Mouse (Mus musculus) liver, embryonic 13.5 days (tissue): ENCODE measurements at regions not wholly inside any gene's neighbourhood (a gene's known extent, or its start where the extent isn't known, plus 50 kb on each side); places are given as distances from the start of the nearest gene placed in this dataset.
A peak's percentile ranks its signal among the peaks of the same experiment; 100 is the strongest.

ENCODE experiments used
- ATAC-seq: fragments of 200-750 bp; cut with Nextera tagmentation; 2 replicates; pipeline ENCODE4 v1.8.0; 2017; ENCODE audit warnings: low read depth, mild to moderate bottlenecking, moderate number of reproducible peaks, moderate library complexity
- DNase-seq: peaks from one replicate; pipeline ENCODE4 v3.0.0; 2022
- H3K27ac ChIP-seq: fragments of 300-500 bp; sonication (generic); 2 replicates; pipeline ENCODE4 v1.5.1; 2015; ENCODE audit warnings: moderate library complexity, mild to moderate bottlenecking, inconsistent platforms
- H3K27me3 ChIP-seq: fragments of 300-500 bp; sonication (generic); 2 replicates; pipeline ENCODE4 v1.6.1; 2015; ENCODE audit warnings: mild to moderate bottlenecking, inconsistent platforms
- H3K36me3 ChIP-seq: fragments of 300-500 bp; sonication (generic); 2 replicates; pipeline ENCODE4 v1.6.1; 2015; ENCODE audit warnings: mild to moderate bottlenecking, inconsistent platforms
- H3K4me1 ChIP-seq: fragments of 300-500 bp; sonication (generic); replicated peaks from 2 replicates; pipeline ENCODE4 v1.6.1; 2015; ENCODE audit warnings: inconsistent platforms
- H3K4me2 ChIP-seq: fragments of 300-500 bp; sonication (generic); 2 replicates; pipeline ENCODE4 v1.6.1; 2015; ENCODE audit warnings: inconsistent platforms, mild to moderate bottlenecking, moderate library complexity
- H3K4me3 ChIP-seq: fragments of 300-500 bp; sonication (generic); replicated peaks from 2 replicates; pipeline ENCODE4 v1.5.1; 2015; ENCODE audit warnings: mild to moderate bottlenecking, inconsistent platforms
- H3K9ac ChIP-seq: fragments of 300-500 bp; sonication (generic); 2 replicates; pipeline ENCODE4 v1.6.1; 2015; ENCODE audit warnings: mild to moderate bottlenecking, inconsistent platforms
- H3K9me3 ChIP-seq: fragments of 300-500 bp; sonication (generic); replicated peaks from 2 replicates; pipeline ENCODE4 v1.6.1; 2016; ENCODE audit warnings: inconsistent platforms
- WGBS: fragments of 180-500 bp; shearing (Covaris S2); methylation state at CpG from one replicate; pipeline ENCODE4 v1.1.7; 2015; ENCODE audit not compliant: insufficient replicate concordance; 5-methylcytosine and 5-hydroxymethylcytosine counted together

DNA sequence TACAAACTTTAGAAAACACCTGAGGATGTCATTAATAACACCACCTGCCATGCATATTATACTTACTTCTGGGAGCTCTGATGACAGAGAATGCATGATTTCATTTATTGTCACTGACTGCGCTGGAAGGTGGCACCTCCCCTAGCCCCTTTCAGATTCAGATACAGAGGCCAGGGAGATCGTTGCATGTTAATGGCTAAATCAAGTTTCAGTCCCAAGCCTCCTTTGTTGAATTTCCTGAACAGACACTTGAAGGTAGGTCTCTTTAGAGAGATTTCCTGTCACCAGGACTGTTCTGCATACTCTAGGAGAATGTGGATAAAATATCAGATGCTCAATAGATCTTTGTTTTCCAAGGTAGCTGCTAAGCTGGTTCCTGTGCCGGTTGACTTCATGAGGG lies 143.5 kb upstream of the Podxl start:
- H3K4me1 ChIP-seq, result no peaks in the 10 kb centered on the region
- WGBS, result 57% methylated on average over 3 of the region's 3 CpGs
- DNase-seq (no peak), ATAC-seq (no peak)
- no peak overlapping the region for H3K27ac ChIP-seq
- no peak overlapping the region for H3K4me3 ChIP-seq
- H3K4me2 ChIP-seq, result no peak overlapping the region
- H3K9ac ChIP-seq, result no peak overlapping the region
- no peaks in the 10 kb centered on the region for H3K36me3 ChIP-seq
- H3K27me3 ChIP-seq, result no peaks in the 10 kb centered on the region
- no peaks in the 10 kb centered on the region for H3K9me3 ChIP-seq

DNA sequence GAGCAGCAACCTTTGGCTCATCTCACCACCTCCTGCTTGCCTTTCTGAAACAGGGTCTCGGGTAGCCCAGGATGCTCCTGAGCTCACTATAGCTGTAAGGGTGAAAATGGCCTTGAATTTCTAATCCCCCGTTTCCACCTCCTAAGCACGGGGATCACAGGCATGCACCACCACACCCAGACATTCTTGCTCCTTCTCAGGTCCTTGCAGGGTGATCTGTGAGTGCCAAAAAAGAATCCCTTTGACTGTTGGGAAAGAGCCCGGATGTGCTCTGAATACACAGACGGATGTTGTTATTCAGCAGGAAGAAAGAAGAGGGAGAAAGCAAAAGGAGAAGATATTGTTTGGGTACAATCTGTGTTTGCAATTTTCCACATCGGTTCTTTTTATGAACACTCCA lies 140.4 kb upstream of the Podxl start:
- H3K4me1 ChIP-seq, result no peaks in the 10 kb centered on the region
- no peak overlapping the region for H3K27ac ChIP-seq
- WGBS, result 57% methylated on average over 6 of the region's 6 CpGs
- H3K4me3 ChIP-seq, result no peak overlapping the region
- no peak overlapping the region for H3K9ac ChIP-seq
- ATAC-seq (no peak), DNase-seq (no peak)
- H3K27me3 ChIP-seq, result no peaks in the 10 kb centered on the region
- H3K9me3 ChIP-seq, result no peaks in the 10 kb centered on the region
- H3K36me3 ChIP-seq, result no peaks in the 10 kb centered on the region
- no peak overlapping the region for H3K4me2 ChIP-seq

DNA sequence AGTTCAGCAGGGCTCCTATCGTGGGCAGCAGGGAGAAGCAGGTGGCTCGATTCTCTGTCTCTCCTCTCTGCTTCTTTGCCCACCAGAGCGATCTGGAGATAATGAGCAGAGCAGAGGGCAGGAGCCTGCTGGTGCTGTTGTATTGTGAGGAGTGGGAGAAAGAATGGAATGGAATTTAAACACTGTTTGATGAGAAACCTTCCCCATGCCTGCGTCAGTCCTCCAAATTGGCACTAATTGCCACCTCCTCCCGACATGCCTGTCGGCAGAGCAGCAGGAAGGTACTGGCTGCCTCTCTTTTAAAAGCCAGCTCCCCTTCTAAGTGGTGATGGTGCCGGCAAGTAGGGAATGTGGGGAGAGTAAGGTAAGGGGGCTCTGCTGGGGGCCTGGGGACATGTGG lies 139.2 kb upstream of the Podxl start:
- WGBS, result 40% methylated on average over 7 of the region's 7 CpGs
- H3K4me2 ChIP-seq, result no peak overlapping the region
- no peak overlapping the region for H3K27ac ChIP-seq
- H3K27me3 ChIP-seq, result no peaks in the 10 kb centered on the region
- no peaks in the 10 kb centered on the region for H3K4me1 ChIP-seq
- DNase-seq (no peak), ATAC-seq (no peak)
- no peaks in the 10 kb centered on the region for H3K36me3 ChIP-seq
- H3K4me3 ChIP-seq, result no peak overlapping the region
- no peak overlapping the region for H3K9ac ChIP-seq
- no peaks in the 10 kb centered on the region for H3K9me3 ChIP-seq

DNA sequence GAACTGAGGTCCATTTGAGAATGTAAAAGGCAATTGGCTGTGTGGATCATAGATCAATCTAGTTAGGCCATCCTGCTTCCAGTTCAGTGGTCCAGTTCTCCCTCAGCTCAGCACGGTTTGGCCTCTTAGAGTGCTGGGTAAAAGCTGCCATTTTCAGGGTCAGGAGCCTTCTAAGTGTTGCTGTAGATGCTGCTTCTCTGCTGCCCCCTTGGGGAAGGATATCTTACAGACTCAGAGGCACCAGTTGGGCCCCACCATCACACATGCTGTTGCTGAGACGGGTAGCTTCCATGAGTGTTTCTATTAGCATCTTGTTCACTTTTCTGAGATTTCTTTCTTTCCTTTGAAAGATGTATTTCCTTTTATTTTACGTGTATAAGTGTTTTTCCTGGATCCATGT lies 132.1 kb upstream of the Podxl start:
- Histone ChIP-seq H3K36me3 (no peaks in the 10 kb centered on the region), H3K27me3 (no peaks in the 10 kb centered on the region), H3K4me3 (no peak overlapping the region), H3K9me3 (no peaks in the 10 kb centered on the region), H3K9ac (no peak overlapping the region), H3K4me1 (no peaks in the 10 kb centered on the region), H3K4me2 (no peak overlapping the region), H3K27ac (no peak overlapping the region)
- 43% methylated on average over 3 of the region's 3 CpGs for WGBS
- ATAC-seq, result no peak
- DNase-seq, result no peak

DNA sequence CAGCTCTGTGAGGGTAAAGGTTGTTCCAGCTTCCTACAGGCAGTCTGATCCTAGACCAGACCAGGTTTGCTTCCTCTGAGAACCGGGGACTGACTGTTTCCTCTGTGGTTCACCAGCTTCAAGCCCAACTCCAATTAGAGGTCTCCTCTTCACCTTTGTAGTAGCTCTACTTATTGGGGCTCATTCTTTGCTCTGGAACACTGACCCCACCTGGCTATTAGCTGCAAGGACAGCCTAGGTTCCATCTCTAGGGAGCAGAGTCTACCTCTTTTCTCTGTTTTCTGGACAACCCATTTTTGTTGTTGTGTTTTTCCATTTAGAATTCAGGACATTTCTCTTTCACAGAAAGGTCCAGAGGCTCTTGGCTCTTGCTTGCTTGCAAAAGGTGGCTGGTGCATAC lies 129.3 kb upstream of the Podxl start:
- no peaks in the 10 kb centered on the region for H3K9me3 ChIP-seq
- DNase-seq, result no peak
- WGBS, result 24% methylated on average over 1 of the region's 1 CpGs
- no peak overlapping the region for H3K4me2 ChIP-seq
- no peak for ATAC-seq
- H3K4me3 ChIP-seq, result no peak overlapping the region
- no peak overlapping the region for H3K27ac ChIP-seq
- no peak overlapping the region for H3K9ac ChIP-seq
- H3K4me1 ChIP-seq, result no peaks in the 10 kb centered on the region
- H3K27me3 ChIP-seq, result no peaks in the 10 kb centered on the region
- no peaks in the 10 kb centered on the region for H3K36me3 ChIP-seq

DNA sequence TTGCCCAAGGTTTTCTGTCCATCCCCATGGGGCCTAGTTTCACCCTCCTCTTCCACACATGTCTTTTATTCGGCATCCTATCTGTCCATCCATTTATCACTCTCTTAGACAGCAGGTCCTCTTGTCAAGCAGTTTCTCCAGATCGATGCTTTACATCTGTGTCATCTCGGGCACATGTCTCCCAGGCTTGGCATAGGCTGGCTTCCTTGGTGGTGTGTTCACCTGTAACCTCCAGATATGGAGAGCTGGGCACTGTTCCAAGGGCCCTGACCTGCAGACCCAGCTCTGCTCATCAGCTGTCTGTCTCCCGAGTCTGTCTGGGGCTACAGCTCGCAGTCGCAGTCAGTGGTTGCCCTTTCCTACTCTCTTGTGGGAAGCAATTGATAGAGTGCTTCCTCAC lies 128.2 kb upstream of the Podxl start:
- Histone ChIP-seq H3K27me3 (no peaks in the 10 kb centered on the region), H3K4me2 (no peak overlapping the region), H3K9me3 (no peaks in the 10 kb centered on the region), H3K4me1 (no peaks in the 10 kb centered on the region), H3K27ac (no peak overlapping the region), H3K9ac (no peak overlapping the region), H3K36me3 (no peaks in the 10 kb centered on the region), H3K4me3 (no peak overlapping the region)
- WGBS, result 59% methylated on average over 6 of the region's 6 CpGs
- ATAC-seq (no peak), DNase-seq (no peak)

DNA sequence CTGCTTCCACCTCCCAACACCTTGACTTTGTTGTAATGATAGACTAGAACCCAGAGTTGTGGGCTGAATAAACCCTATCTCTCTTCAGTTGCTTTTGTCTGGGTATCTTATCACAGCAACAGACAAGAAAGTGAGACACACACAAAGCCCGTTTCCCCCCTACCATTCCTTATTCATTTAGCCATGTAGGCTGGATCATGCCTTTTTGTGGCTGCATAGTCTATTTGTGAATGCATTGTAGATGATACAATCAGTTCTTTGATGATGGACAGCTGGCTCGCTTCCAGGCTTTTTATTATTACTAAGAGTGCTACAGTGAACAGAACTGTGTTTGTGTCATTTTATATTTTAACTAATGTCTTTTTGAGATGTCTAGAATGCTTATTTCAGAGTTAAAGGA lies 116.3 kb upstream of the Podxl start:
- H3K36me3 ChIP-seq, result no peaks in the 10 kb centered on the region
- H3K4me2 ChIP-seq, result no peak overlapping the region
- no peaks in the 10 kb centered on the region for H3K9me3 ChIP-seq
- 39% methylated on average over 2 of the region's 2 CpGs for WGBS
- no peaks in the 10 kb centered on the region for H3K27me3 ChIP-seq
- DNase-seq, result no peak
- no peak for ATAC-seq
- no peaks in the 10 kb centered on the region for H3K4me1 ChIP-seq
- no peak overlapping the region for H3K4me3 ChIP-seq
- no peak overlapping the region for H3K9ac ChIP-seq
- no peak overlapping the region for H3K27ac ChIP-seq

DNA sequence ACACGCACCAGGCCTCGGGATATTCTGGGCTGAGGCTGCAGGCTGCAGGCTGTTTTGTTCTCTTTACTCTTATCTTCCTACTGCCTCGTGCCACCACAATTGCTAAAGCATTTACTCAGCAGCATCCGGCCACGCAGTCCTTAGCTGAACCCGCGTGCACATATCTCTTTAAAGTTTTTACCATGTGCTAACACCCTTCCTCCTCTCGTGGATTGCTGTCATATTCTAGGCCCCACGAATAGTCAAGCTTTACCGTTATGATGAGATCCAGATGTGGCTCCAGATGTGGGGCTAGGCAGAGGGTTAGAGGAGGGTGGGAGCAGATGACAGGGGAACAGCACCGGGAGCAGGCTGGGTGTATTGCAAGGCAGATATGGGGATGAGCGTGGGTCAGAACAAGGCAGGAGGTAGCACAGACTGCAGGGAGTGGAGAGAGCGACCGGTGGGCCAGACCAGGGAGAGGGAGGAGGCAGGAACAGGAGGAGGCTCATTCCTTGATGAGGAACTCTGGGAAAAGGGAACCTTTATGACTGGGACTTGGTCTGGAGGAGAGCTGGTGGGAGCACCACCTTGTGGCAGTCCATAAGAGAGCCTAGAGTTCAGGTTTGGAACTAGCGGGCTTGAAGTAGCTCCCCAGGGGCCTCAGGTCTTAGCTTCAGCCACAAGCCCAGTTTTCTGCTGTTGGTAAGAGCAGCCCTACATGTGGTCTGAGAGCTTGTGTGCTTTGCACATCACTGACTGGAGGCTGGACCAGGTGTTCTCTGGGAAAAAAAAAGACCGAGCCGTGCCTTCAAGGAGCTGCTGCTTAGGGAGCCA lies 102.1 kb upstream of the Podxl start:
- Histone ChIP-seq H3K4me3 (no peak overlapping the region), H3K27ac (no peak overlapping the region), H3K36me3 (no peaks in the 10 kb centered on the region), H3K4me2 (no peak overlapping the region), H3K9ac (no peak overlapping the region), H3K4me1 (peaks cover 11% of the 10 kb centered on the region), H3K27me3 (no peaks in the 10 kb centered on the region), H3K9me3 (no peaks in the 10 kb centered on the region; the same call in 1 of the 2 replicates)
- 35% methylated on average over 17 of the region's 17 CpGs for WGBS
- DNase-seq (no peak), ATAC-seq (no peak)

DNA sequence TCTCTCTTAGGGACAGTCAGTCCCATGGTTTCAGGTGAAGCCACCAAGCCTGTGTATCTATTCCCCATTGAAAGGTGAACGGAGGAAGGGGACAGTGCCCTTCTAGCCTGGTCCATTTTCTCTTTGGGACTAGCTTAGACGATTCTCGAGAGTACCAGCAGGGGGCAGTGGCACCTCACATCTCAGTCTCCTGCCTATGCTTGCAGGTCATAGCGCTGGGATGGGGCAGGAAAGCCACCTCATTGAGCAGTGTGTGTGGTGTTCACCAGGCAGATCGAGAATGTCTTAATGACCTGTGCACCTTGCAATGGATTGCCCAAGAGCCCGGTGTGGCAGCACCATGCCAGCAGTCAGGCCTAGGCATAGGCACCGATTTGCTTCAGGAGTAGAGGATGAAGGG lies 100.7 kb upstream of the Podxl start:
- no peak overlapping the region for H3K9ac ChIP-seq
- no peaks in the 10 kb centered on the region; the same call in 1 of the 2 replicates for H3K9me3 ChIP-seq
- no peak overlapping the region for H3K4me2 ChIP-seq
- H3K27ac ChIP-seq, result no peak overlapping the region
- peaks cover 24% of the 10 kb centered on the region for H3K4me1 ChIP-seq
- H3K4me3 ChIP-seq, result no peak overlapping the region
- WGBS, result 22% methylated on average over 7 of the region's 7 CpGs
- H3K36me3 ChIP-seq, result no peaks in the 10 kb centered on the region
- ATAC-seq (peak; percentile 56), DNase-seq (peak; percentile 57)
- no peaks in the 10 kb centered on the region for H3K27me3 ChIP-seq

DNA sequence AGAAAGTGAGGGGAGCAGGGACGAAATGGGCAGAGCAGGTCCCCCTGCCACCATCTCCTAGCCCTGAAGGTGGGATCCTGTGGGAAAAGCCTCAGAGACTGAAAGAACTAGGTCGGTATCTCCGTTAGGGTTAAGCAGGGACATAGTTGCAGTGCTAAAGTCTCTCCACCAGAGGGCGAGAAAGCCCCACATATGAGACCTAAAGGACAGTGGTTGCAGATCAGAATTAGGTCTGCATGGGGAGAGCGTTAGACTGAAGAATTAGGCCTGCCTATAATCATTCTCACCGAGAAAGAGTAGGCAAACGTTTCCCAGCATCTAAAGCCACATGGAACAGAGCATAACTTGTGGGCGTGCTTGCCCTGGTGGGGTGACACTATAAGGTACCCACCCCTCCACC lies 97.0 kb upstream of the Podxl start:
- no peaks in the 10 kb centered on the region for H3K9me3 ChIP-seq
- DNase-seq (peak; percentile 67), ATAC-seq (no peak)
- H3K27ac ChIP-seq, result peak overlapping the region; percentile 95; the same call in 1 of the 2 replicates
- H3K9ac ChIP-seq, result 0 out of 2 replicates have a peak overlapping the region, but pooled peaks have one; percentile 14
- no peaks in the 10 kb centered on the region for H3K36me3 ChIP-seq
- H3K4me3 ChIP-seq, result no peak overlapping the region
- no peaks in the 10 kb centered on the region for H3K27me3 ChIP-seq
- H3K4me1 ChIP-seq, result peaks cover 56% of the 10 kb centered on the region
- WGBS, result 7% methylated on average over 8 of the region's 8 CpGs
- H3K4me2 ChIP-seq, result peak overlapping the region; percentile 13; the same call in 1 of the 2 replicates

DNA sequence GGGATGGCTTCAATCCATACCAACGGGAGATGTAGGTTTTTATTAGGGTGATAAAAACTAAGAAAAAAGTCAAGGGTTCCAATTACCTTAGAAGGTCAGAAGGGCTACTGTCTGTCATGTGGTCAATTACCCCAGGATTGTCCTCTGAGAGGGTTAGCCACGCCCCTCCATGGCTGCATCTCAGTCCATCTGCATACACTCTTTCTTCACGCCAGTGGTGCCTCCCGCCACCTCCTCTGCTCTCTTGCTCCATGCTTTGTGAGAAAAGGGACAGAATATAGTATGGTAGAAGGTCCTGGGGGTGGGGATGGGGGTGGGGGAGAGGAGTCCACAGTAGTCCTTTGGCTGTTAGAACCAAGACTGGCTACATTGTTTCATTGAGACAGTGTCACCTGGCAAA lies 96.1 kb upstream of the Podxl start:
- no peak overlapping the region for H3K4me3 ChIP-seq
- H3K27ac ChIP-seq, result peak overlapping the region; percentile 95
- 0 out of 2 replicates have a peak overlapping the region, but pooled peaks have one; percentile 14 for H3K9ac ChIP-seq
- H3K27me3 ChIP-seq, result no peaks in the 10 kb centered on the region
- H3K4me1 ChIP-seq, result peaks cover 58% of the 10 kb centered on the region
- peak overlapping the region; percentile 81 for H3K4me2 ChIP-seq
- 61% methylated on average over 4 of the region's 4 CpGs for WGBS
- H3K9me3 ChIP-seq, result no peaks in the 10 kb centered on the region
- H3K36me3 ChIP-seq, result no peaks in the 10 kb centered on the region
- ATAC-seq (no peak), DNase-seq (no peak)
